In genomic region chr9:21033136-21033535, GRCm38 (mm10) we compare ENCODE assay signal across 8 mouse cellular contexts. TPM values are rescaled to one million over a fixed set of nuclear protein-coding genes. Genes with fewer than 3 reads are reported as not detected.
A peak's percentile ranks its signal among the peaks of the same experiment; 100 is the strongest.
DNase-seq lines count a peak whose midpoint lies in the region; ATAC-seq and TF ChIP-seq lines count a peak whose summit lies in the region.

No protein-coding gene starts in this region.

- H3K27ac ChIP-seq in heart, embryonic 16.5 days (ENCODE audit: low read length) = no peak overlapping the region
- H3K27ac ChIP-seq in neural tube, embryonic 14.5 days (ENCODE audit: low read depth, low read length) = no peak overlapping the region

- ATAC-seq in CD4-positive, CD25-positive, alpha-beta regulatory T cell, adult 4 months = peak; percentile 41
- ATAC-seq in erythroblast, adult 5-6 weeks (replicated peaks; ENCODE audit: low FRiP score, poor library complexity, severe bottlenecking) = peak; percentile 44
- ATAC-seq in heart, embryonic 16.5 days (replicated peaks; ENCODE audit: extremely low read depth, insufficient read depth, low FRiP score) = 0 out of 2 replicates have a peak, but pooled peaks have one; percentile 28
- ATAC-seq in neural tube, embryonic 14.5 days (ENCODE audit: low read depth) = no peak

- peak overlapping the region; percentile 95 for H3K4me2 ChIP-seq in heart, embryonic 16.5 days (ENCODE audit: low read depth, low read length)
- H3K4me2 ChIP-seq in neural tube, embryonic 14.5 days (ENCODE audit: low read depth, low read length) = peak overlapping the region; percentile 93

- under 1% methylated on average over 34 of the region's 34 CpGs for WGBS in heart, embryonic 16.5 days
- WGBS in lung, adult 2 months = under 1% methylated on average over 34 of the region's 34 CpGs
- under 1% methylated on average over 34 of the region's 34 CpGs for WGBS in neural tube, embryonic 14.5 days

- peak overlapping the region; percentile 62 for H3K9ac ChIP-seq in heart, embryonic 16.5 days (ENCODE audit: low read length)
- no peak overlapping the region for H3K9ac ChIP-seq in neural tube, embryonic 14.5 days (replicated peaks; ENCODE audit: low read depth, low read length)

- TF ChIP-seq POLR2A in lung, adult 2 months (IDR thresholded peaks at IDR 0.05; ENCODE audit: borderline replicate concordance, extremely low read depth, low read depth, low read length) = 0 out of 2 replicates have a peak, but pooled peaks have one; percentile 9

- no peak for TF ChIP-seq CTCF in lung, adult 2 months (IDR thresholded peaks at IDR 0.05; ENCODE audit: insufficient read depth, low read length)

- peaks cover 55% of the 10 kb centered on the region for H3K4me1 ChIP-seq in heart, embryonic 16.5 days (ENCODE audit: control insufficient read depth, insufficient read depth, low read length)
- peaks cover 14% of the 10 kb centered on the region for H3K4me1 ChIP-seq in lung, adult 2 months (ENCODE audit: control insufficient read depth, insufficient read depth, low read length)
- peaks cover 29% of the 10 kb centered on the region for H3K4me1 ChIP-seq in neural tube, embryonic 14.5 days (ENCODE audit: control insufficient read depth, insufficient read depth, low read length)

- peak; percentile 91 to 96 for DNase-seq in adrenal gland, adult (ENCODE audit: inconsistent age in 2 of 2, low spot score in 1 of 2)
- peak; percentile 94 to 95 for DNase-seq in kidney, postnatal 25 days
- peak; percentile 90 for DNase-seq in lung, adult 2 months
- DNase-seq in thymus, postnatal 25 days = peak; percentile 62

- no peaks in the 10 kb centered on the region for H3K36me3 ChIP-seq in heart, embryonic 16.5 days (ENCODE audit: control insufficient read depth, insufficient read depth)
- H3K36me3 ChIP-seq in neural tube, embryonic 14.5 days (ENCODE audit: control insufficient read depth, insufficient read depth, low read length) = no peaks in the 10 kb centered on the region

- peaks cover 61% of the 10 kb centered on the region for H3K27me3 ChIP-seq in heart, embryonic 16.5 days (ENCODE audit: control insufficient read depth, insufficient read depth, low read length)
- H3K27me3 ChIP-seq in neural tube, embryonic 14.5 days (ENCODE audit: control insufficient read depth, insufficient read depth, low read length) = peaks cover 80% of the 10 kb centered on the region

- H3K9me3 ChIP-seq in heart, embryonic 16.5 days (replicated peaks; ENCODE audit: control insufficient read depth, low read length) = no peaks in the 10 kb centered on the region
- no peaks in the 10 kb centered on the region for H3K9me3 ChIP-seq in neural tube, embryonic 14.5 days (ENCODE audit: control insufficient read depth, low read length)

- peak overlapping the region; percentile 60 for H3K4me3 ChIP-seq in heart, embryonic 16.5 days (ENCODE audit: low read length)
- peak overlapping the region; percentile 64 for H3K4me3 ChIP-seq in lung, adult 2 months (replicated peaks; ENCODE audit: extremely low read depth, low read depth, low read length)
- H3K4me3 ChIP-seq in neural tube, embryonic 14.5 days (ENCODE audit: low read depth, low read length) = peak overlapping the region; percentile 24

RNA-seq across cellular contexts. Expression of gene Icam5, which starts 1.3 kb away (rescaled TPM):
- polyA plus RNA-seq in CD4-positive, CD25-positive, alpha-beta regulatory T cell, adult 4 months (2017; shearing (Covaris generic)) = under 1 TPM in 1 of 2 experiments, not detected in 1; 0.20 TPM
- 0.58 TPM in 1 of 2 replicates, not detected in the other for total RNA-seq in erythroblast, adult 5-6 weeks (2015; ENCODE audit: low replicate concordance)
- 4.7 and 5.4 TPM in 2 replicates for total RNA-seq in erythroblast, adult 5-6 weeks (2017; ENCODE audit: low replicate concordance)
- polyA plus RNA-seq in heart, embryonic 16.5 days (2015; fragmentation: Nextera tagmentation; extraction: Ambion mirVana) = 0.08 TPM in 1 of 2 replicates, not detected in the other
- polyA plus RNA-seq in lung, adult 2 months (2012; rRNA removed) = 0.69 and 0.77 TPM in 2 replicates
- polyA plus RNA-seq in neural tube, embryonic 14.5 days (2014; fragmentation: Nextera tagmentation; extraction: Ambion mirVana) = 1.3 and 1.6 TPM in 2 replicates

RNA-seq across cellular contexts. Expression of gene Icam4, which starts 4.0 kb away (rescaled TPM):
- 1 to 10 TPM; 2.7 to 3.5 TPM for polyA plus RNA-seq in CD4-positive, CD25-positive, alpha-beta regulatory T cell, adult 4 months (2017; shearing (Covaris generic))
- total RNA-seq in erythroblast, adult 5-6 weeks (2015; ENCODE audit: low replicate concordance) = 39.2 and 40.8 TPM in 2 replicates
- total RNA-seq in erythroblast, adult 5-6 weeks (2017; ENCODE audit: low replicate concordance) = 20.6 and 35.8 TPM in 2 replicates
- 2.0 and 3.0 TPM in 2 replicates for polyA plus RNA-seq in heart, embryonic 16.5 days (2015; fragmentation: Nextera tagmentation; extraction: Ambion mirVana)
- 1.8 and 1.9 TPM in 2 replicates for polyA plus RNA-seq in lung, adult 2 months (2012; rRNA removed)
- 0.27 TPM in 1 of 2 replicates, not detected in the other for polyA plus RNA-seq in neural tube, embryonic 14.5 days (2014; fragmentation: Nextera tagmentation; extraction: Ambion mirVana)

RNA-seq across cellular contexts. Expression of gene Icam1, which starts 17.4 kb away (rescaled TPM):
- 100 to 1,000 TPM in 1 of 2 experiments, 10 to 100 TPM in 1; 66.8 to 106 TPM for polyA plus RNA-seq in CD4-positive, CD25-positive, alpha-beta regulatory T cell, adult 4 months (2017; shearing (Covaris generic))
- total RNA-seq in erythroblast, adult 5-6 weeks (2015; ENCODE audit: low replicate concordance) = 0.84 and 1.2 TPM in 2 replicates
- 2.2 and 2.3 TPM in 2 replicates for total RNA-seq in erythroblast, adult 5-6 weeks (2017; ENCODE audit: low replicate concordance)
- 23.8 and 29.6 TPM in 2 replicates for polyA plus RNA-seq in heart, embryonic 16.5 days (2015; fragmentation: Nextera tagmentation; extraction: Ambion mirVana)
- 332 and 372 TPM in 2 replicates for polyA plus RNA-seq in lung, adult 2 months (2012; rRNA removed)
- polyA plus RNA-seq in neural tube, embryonic 14.5 days (2014; fragmentation: Nextera tagmentation; extraction: Ambion mirVana) = 1.4 and 3.6 TPM in 2 replicates

RNA-seq across cellular contexts. Expression of gene Mrpl4, which starts 30.6 kb away (rescaled TPM):
- polyA plus RNA-seq in CD4-positive, CD25-positive, alpha-beta regulatory T cell, adult 4 months (2017; shearing (Covaris generic)) = 100 to 1,000 TPM in 1 of 2 experiments, 10 to 100 TPM in 1; 94.9 to 122 TPM
- 7.9 and 19.0 TPM in 2 replicates for total RNA-seq in erythroblast, adult 5-6 weeks (2015; ENCODE audit: low replicate concordance)
- 6.8 and 11.4 TPM in 2 replicates for total RNA-seq in erythroblast, adult 5-6 weeks (2017; ENCODE audit: low replicate concordance)
- 170 and 173 TPM in 2 replicates for polyA plus RNA-seq in heart, embryonic 16.5 days (2015; fragmentation: Nextera tagmentation; extraction: Ambion mirVana)
- 113 and 130 TPM in 2 replicates for polyA plus RNA-seq in lung, adult 2 months (2012; rRNA removed)
- polyA plus RNA-seq in neural tube, embryonic 14.5 days (2014; fragmentation: Nextera tagmentation; extraction: Ambion mirVana) = 103 and 115 TPM in 2 replicates

RNA-seq across cellular contexts. Expression of gene Zglp1, which starts 33.8 kb away (rescaled TPM):
- polyA plus RNA-seq in CD4-positive, CD25-positive, alpha-beta regulatory T cell, adult 4 months (2017; shearing (Covaris generic)) = 1 to 10 TPM in 1 of 2 experiments, not detected in 1; 1.4 TPM
- not detected in 2 replicates for total RNA-seq in erythroblast, adult 5-6 weeks (2015; ENCODE audit: low replicate concordance)
- total RNA-seq in erythroblast, adult 5-6 weeks (2017; ENCODE audit: low replicate concordance) = not detected in 2 replicates
- polyA plus RNA-seq in heart, embryonic 16.5 days (2015; fragmentation: Nextera tagmentation; extraction: Ambion mirVana) = 0.72 and 0.77 TPM in 2 replicates
- not detected in 2 replicates for polyA plus RNA-seq in lung, adult 2 months (2012; rRNA removed)
- polyA plus RNA-seq in neural tube, embryonic 14.5 days (2014; fragmentation: Nextera tagmentation; extraction: Ambion mirVana) = 1.2 and 2.7 TPM in 2 replicates
